Mouse (Mus musculus) left cerebral cortex, postnatal 14 days (tissue): ENCODE data around the gene Wap. TPM values are rescaled to one million over a fixed set of nuclear protein-coding genes. Genes with fewer than 3 reads are reported as not detected.

ENCODE experiments used
- total RNA-seq, 2 experiments: library from RNA; stranded (reverse); gene quantifications; 2 replicates each; pipeline ENCODE4 v1.2.3; 2021

The Wap gene
- total RNA-seq, 2 experiments from 2014 or later = not detected

Other genes starting within 250 kb of the Wap start
- 100 to 1,000 TPM; 202 to 213 TPM for gene Zmiz2, start 249.6 kb downstream of the Wap start, total RNA-seq
- 1,000 to 10,000 TPM; 2,019 to 2,143 TPM for gene Ppia, start 223.2 kb downstream of the Wap start, total RNA-seq
- gene H2afv, start 194.2 kb downstream of the Wap start, total RNA-seq = 10 to 100 TPM; 29.5 to 34.4 TPM
- gene Purb, start 162.7 kb downstream of the Wap start, total RNA-seq = 100 to 1,000 TPM; 300 to 303 TPM
- gene Myo1g, start 117.7 kb downstream of the Wap start, total RNA-seq = under 1 TPM; 0.40 to 0.68 TPM
- 10 to 100 TPM; 54.3 to 54.4 TPM for gene Ccm2, start 91.8 kb downstream of the Wap start, total RNA-seq
- gene Nacad, start 32.6 kb downstream of the Wap start, total RNA-seq = 10 to 100 TPM; 59.0 to 61.0 TPM
- 10 to 100 TPM; 46.4 to 47.9 TPM for gene Tbrg4, start 12.6 kb downstream of the Wap start, total RNA-seq
- gene Ramp3, start 19.9 kb upstream of the Wap start, total RNA-seq = 10 to 100 TPM; 35.4 to 40.1 TPM
- not detected for gene Gm11983, start 199.0 kb upstream of the Wap start, total RNA-seq